Mouse (Mus musculus): ENCODE measurements around the gene Amdhd2. TPM values are rescaled to one million over a fixed set of nuclear protein-coding genes. Genes with fewer than 3 reads are reported as not detected.

The Amdhd2 gene
- polyA plus RNA-seq, 1 experiment: 51.2 TPM

- no peak for TF ChIP-seq GATA1 (IDR thresholded peaks at IDR 0.05; ENCODE audit: low read length)
Observed at GRCm38 (mm10) chr17:24169317-24170065, 5.9 kb upstream of the Amdhd2 start, which contains the start of gene Atp6v0c. Gene Atp6v0c (minus strand): TSS chr17:24169702.

GRCm38 (mm10) chr17:24168590-24169277, 5.2 kb upstream of the Amdhd2 start:
- no peak for TF ChIP-seq GATA1 (IDR thresholded peaks at IDR 0.05; ENCODE audit: low read length)

- TF ChIP-seq GATA1 (IDR thresholded peaks at IDR 0.05; ENCODE audit: low read length): no peak
Observed at GRCm38 (mm10) chr17:24167891-24168505, 4.4 kb upstream of the Amdhd2 start.

- TF ChIP-seq GATA1 (IDR thresholded peaks at IDR 0.05; ENCODE audit: low read length): no peak
Observed at GRCm38 (mm10) chr17:24167120-24167519, 3.6 kb upstream of the Amdhd2 start.

- TF ChIP-seq GATA1 (IDR thresholded peaks at IDR 0.05; ENCODE audit: low read length): no peak
Observed at GRCm38 (mm10) chr17:24164566-24165259, 1.1 kb upstream of the Amdhd2 start.

- TF ChIP-seq GATA1 (IDR thresholded peaks at IDR 0.05; ENCODE audit: low read length): no peak
Observed at GRCm38 (mm10) chr17:24162584-24163175, 886 bp downstream of the Amdhd2 start.

- no peak for TF ChIP-seq GATA1 (IDR thresholded peaks at IDR 0.05; ENCODE audit: low read length)
Observed at GRCm38 (mm10) chr17:24161466-24161865, 2.1 kb downstream of the Amdhd2 start.

- no peak for TF ChIP-seq GATA1 (IDR thresholded peaks at IDR 0.05; ENCODE audit: low read length)
Observed at GRCm38 (mm10) chr17:24157526-24157925, 6.0 kb downstream of the Amdhd2 start.

- TF ChIP-seq GATA1 (IDR thresholded peaks at IDR 0.05; ENCODE audit: low read length): no peak
Observed at GRCm38 (mm10) chr17:24157121-24157520, 6.4 kb downstream of the Amdhd2 start.

- TF ChIP-seq GATA1 (IDR thresholded peaks at IDR 0.05; ENCODE audit: low read length): no peak
Observed at GRCm38 (mm10) chr17:24156394-24156793, 7.2 kb downstream of the Amdhd2 start.

- TF ChIP-seq GATA1 (IDR thresholded peaks at IDR 0.05; ENCODE audit: low read length): no peak
Observed at GRCm38 (mm10) chr17:24155742-24156141, 7.8 kb downstream of the Amdhd2 start.

GRCm38 (mm10) chr17:24154463-24154862, 9.1 kb downstream of the Amdhd2 start:
- no peak for TF ChIP-seq GATA1 (IDR thresholded peaks at IDR 0.05; ENCODE audit: low read length)

- TF ChIP-seq GATA1 (IDR thresholded peaks at IDR 0.05; ENCODE audit: low read length): no peak
Observed at GRCm38 (mm10) chr17:24151890-24152563, 11.5 kb downstream of the Amdhd2 start.

GRCm38 (mm10) chr17:24151382-24151781, 12.2 kb downstream of the Amdhd2 start:
- no peak for TF ChIP-seq GATA1 (IDR thresholded peaks at IDR 0.05; ENCODE audit: low read length)

GRCm38 (mm10) chr17:24150824-24151223, 12.7 kb downstream of the Amdhd2 start, which contains the start of gene Pdpk1:
Gene Pdpk1 (minus strand): TSS chr17:24150924.
- TF ChIP-seq GATA1 (IDR thresholded peaks at IDR 0.05; ENCODE audit: low read length): no peak
